Mouse (Mus musculus) hindbrain, embryonic 10.5 days (tissue): ENCODE measurements around the gene Tgm2. TPM values are rescaled to one million over a fixed set of nuclear protein-coding genes. Genes with fewer than 3 reads are reported as not detected.

Experiments used
- DNase-seq: peaks from one replicate; pipeline ENCODE4 v3.0.0-alpha.2; 2017; ENCODE audit warnings: low spot score
- H3K27ac ChIP-seq: fragments of 300-500 bp; sonication (generic); 2 replicates; pipeline ENCODE4 v1.5.1; 2016; ENCODE audit warnings: mild to moderate bottlenecking, moderate library complexity
- H3K27me3 ChIP-seq: fragments of 300-500 bp; sonication (generic); 2 replicates; pipeline ENCODE4 v1.6.1; 2016; ENCODE audit warnings: mild to moderate bottlenecking; ENCODE audit not compliant: poor library complexity, insufficient read depth, severe bottlenecking
- H3K36me3 ChIP-seq: fragments of 300-500 bp; sonication (generic); 2 replicates; pipeline ENCODE4 v1.6.1; 2016; ENCODE audit warnings: mild to moderate bottlenecking, moderate library complexity
- H3K4me1 ChIP-seq: fragments of 300-500 bp; sonication (generic); replicated peaks from 2 replicates; pipeline ENCODE4 v1.6.1; 2016; ENCODE audit warnings: mild to moderate bottlenecking
- H3K4me3 ChIP-seq: fragments of 300-500 bp; sonication (generic); 2 replicates; pipeline ENCODE4 v1.5.1; 2016; ENCODE audit warnings: mild to moderate bottlenecking, moderate library complexity
- H3K9me3 ChIP-seq: fragments of 300-500 bp; sonication (generic); 2 replicates; pipeline ENCODE4 v1.6.1; 2016; ENCODE audit warnings: mild to moderate bottlenecking, moderate library complexity
- WGBS: fragments of 180-500 bp; shearing (Covaris S2); methylation state at CpG from one replicate; pipeline ENCODE4 v1.1.7; 2016; 5-methylcytosine and 5-hydroxymethylcytosine counted together
- polyA plus RNA-seq: library from polyadenylated mRNA; unstranded; fragments of >200 nt; fragmentation: Nextera tagmentation; extraction: Ambion mirVana; gene quantifications from 2 replicates; pipeline ENCODE4 v1.2.1, GENCODE M21; 2016

The Tgm2 gene
- polyA plus RNA-seq, 1 experiment from 2014 or later = 7.5 TPM

DNA sequence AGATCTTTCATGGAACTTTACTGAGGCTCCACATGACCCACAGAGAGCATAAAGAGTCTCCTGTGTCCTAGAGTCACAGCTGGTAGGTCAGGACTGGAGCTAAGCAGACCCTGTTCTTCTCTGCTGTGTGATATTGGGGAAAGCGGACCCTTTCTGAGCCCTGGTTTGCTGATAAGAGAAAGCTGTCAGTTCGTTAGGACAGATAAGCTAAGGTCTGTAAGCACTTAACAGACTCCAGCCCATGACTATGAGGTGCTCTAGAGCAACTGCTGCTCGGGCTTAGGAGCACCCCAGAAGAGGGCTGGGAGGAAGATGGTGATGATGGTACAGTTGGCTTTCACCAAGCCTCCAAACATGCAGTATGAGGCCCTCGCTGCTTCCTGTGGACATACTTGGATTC lies 27.1 kb downstream of the Tgm2 start:
- Histone ChIP-seq H3K27ac (no peak overlapping the region), H3K36me3 (no peaks in the 10 kb centered on the region), H3K9me3 (no peaks in the 10 kb centered on the region), H3K4me1 (peaks cover 25% of the 10 kb centered on the region), H3K4me3 (no peak overlapping the region), H3K27me3 (no peaks in the 10 kb centered on the region)
- DNase-seq = no peak
- WGBS = 87% methylated on average over 4 of the region's 4 CpGs

DNA sequence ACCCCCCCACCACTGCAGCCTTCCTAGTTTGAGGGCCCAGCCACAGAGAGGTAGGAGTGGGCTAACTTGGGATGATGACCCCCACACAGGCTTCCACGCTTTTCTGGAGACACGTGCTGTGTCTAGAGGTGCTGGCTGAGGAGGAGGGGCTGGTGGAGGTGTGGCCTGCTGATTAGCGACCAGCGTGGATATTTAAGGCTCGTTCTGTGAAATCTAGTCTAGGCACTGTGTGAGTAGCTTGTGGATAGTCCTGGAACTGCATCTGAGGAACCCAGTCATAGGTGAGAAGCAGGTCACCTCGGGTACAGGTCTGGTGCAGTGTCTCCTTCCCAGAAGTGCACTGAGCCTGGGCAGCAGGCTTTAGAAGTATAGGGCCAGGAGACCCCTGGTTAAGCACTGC lies 29.6 kb downstream of the Tgm2 start:
- DNase-seq = no peak
- 72% methylated on average over 6 of the region's 6 CpGs for WGBS
- H3K27ac ChIP-seq = no peak overlapping the region
- no peaks in the 10 kb centered on the region for H3K9me3 ChIP-seq
- peaks cover 17% of the 10 kb centered on the region for H3K4me1 ChIP-seq
- no peaks in the 10 kb centered on the region for H3K36me3 ChIP-seq
- H3K27me3 ChIP-seq = no peaks in the 10 kb centered on the region
- no peak overlapping the region for H3K4me3 ChIP-seq

DNA sequence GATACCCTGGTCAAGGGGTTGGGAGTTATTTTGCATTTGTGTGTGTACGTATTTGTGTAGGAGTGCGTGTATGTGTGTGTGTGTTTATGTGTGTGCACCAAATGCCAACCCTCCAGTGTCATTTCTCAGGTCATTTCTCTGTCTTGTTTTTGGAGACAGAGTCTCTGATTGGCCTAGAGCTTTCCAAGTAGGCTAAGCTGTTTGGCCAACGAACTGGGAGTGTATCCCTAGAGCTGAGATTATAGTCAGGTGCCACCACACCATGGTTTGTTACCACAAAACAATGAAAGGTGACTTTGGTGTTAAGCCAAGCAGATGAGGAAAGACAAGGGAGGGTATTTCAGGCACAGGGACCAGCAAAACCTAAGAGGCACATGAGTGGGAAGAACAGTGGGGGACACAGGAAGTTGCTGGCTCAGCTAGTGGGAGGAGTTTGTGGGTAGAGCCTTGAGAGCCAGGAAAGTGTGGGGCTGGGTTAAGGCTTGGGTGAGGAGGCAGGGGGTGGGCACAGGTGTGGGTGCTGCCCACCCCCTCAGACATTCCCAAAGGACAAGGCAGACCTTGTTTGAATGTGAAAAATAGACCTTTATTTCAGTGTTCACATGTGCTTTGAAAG lies 30.3 kb downstream of the Tgm2 start:
- H3K36me3 ChIP-seq = no peaks in the 10 kb centered on the region
- H3K9me3 ChIP-seq = no peaks in the 10 kb centered on the region
- no peak overlapping the region for H3K27ac ChIP-seq
- no peak for DNase-seq
- H3K4me1 ChIP-seq = peaks cover 12% of the 10 kb centered on the region
- no peak overlapping the region for H3K4me3 ChIP-seq
- no peaks in the 10 kb centered on the region for H3K27me3 ChIP-seq
- WGBS = 88% methylated on average over 3 of the region's 3 CpGs

DNA sequence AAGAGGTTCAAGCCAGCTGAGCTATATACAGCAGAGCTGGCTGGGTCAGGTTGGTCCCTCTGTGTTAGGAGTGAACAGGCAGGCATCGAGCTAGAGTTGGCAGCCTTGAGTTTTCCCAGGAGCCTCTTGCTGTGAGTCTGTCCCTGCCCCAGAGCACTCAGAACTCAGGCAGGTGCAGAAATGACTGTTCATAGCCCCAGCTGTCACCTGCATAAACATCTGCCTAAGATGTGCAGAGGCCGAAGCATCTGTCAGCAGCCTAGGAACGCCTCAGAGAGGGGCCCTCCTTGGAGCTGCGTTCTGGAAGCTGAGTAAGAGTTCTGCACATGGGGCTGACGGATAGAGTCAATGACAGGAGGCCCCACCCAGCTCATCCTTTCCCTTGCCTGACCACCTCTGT lies 31.3 kb downstream of the Tgm2 start:
- WGBS = 72% methylated on average over 5 of the region's 5 CpGs
- H3K27me3 ChIP-seq = no peaks in the 10 kb centered on the region
- no peaks in the 10 kb centered on the region for H3K9me3 ChIP-seq
- H3K27ac ChIP-seq = no peak overlapping the region
- DNase-seq = no peak
- H3K36me3 ChIP-seq = no peaks in the 10 kb centered on the region
- H3K4me1 ChIP-seq = peaks cover 12% of the 10 kb centered on the region
- H3K4me3 ChIP-seq = no peak overlapping the region

DNA sequence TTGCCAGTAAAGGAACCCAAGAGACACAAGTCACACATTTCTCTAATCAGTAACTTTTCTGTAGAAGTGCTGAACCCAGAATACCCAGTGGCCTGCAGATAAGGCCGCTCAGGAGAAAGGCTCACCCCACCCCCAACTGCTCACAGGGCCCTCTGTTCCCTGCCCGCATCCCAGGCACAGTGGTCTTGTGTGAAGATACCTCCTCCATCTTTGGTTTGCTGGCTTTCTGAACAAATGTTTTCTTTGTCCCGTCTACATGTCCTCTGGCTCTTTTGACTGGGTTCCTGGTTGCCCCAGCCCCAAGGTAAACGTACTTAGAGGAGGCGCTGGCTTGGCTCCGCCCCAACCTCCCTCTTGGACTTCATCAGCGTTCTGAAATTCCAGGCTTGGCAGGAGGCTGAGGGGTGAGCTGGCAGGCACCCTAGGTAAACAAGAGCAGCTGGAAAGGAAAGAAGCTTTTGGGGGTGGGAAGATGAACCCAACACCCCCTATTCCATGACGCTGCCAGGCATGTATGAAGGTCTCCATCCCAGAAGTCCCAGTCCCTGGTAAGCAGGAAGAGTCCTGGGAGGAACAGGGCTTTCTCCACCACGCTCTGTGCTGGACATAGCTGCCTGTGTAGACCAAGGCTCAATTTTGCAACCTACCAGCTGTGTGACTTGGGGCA lies 32.5 kb downstream of the Tgm2 start:
- H3K9me3 ChIP-seq = no peaks in the 10 kb centered on the region
- DNase-seq = no peak

DNA sequence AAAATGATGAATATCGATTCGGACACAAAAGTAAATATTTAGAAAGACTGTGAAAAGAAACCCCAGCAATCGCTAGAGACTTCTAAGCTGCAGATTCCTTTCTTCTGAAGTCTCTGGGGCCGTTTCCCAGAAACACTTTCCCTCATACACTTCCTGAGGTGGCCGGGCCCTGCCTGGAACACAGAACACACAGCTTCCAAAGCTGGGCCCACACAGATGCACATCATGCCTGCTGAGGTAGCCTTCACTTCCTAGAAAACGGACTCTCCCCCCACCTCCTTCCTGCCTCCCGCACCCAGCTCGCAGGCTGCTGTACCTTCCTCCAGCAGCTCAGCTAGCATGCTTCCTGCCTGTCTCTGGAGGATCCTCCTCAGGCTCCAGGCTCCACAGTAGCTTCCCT lies 36.7 kb downstream of the Tgm2 start:
- H3K27ac ChIP-seq = peak overlapping the region; percentile 66
- WGBS = 63% methylated on average over 8 of the region's 8 CpGs
- no peak overlapping the region for H3K4me3 ChIP-seq
- no peaks in the 10 kb centered on the region for H3K27me3 ChIP-seq
- no peaks in the 10 kb centered on the region for H3K36me3 ChIP-seq
- no peak for DNase-seq
- H3K9me3 ChIP-seq = no peaks in the 10 kb centered on the region
- H3K4me1 ChIP-seq = peaks cover 18% of the 10 kb centered on the region

More for the DNA sequence above, 32.5 kb downstream of the Tgm2 start:
- Histone ChIP-seq H3K27ac (no peak overlapping the region), H3K36me3 (no peaks in the 10 kb centered on the region), H3K27me3 (no peaks in the 10 kb centered on the region), H3K4me1 (peaks cover 16% of the 10 kb centered on the region), H3K4me3 (no peak overlapping the region)
- 35% methylated on average over 9 of the region's 9 CpGs for WGBS

DNA sequence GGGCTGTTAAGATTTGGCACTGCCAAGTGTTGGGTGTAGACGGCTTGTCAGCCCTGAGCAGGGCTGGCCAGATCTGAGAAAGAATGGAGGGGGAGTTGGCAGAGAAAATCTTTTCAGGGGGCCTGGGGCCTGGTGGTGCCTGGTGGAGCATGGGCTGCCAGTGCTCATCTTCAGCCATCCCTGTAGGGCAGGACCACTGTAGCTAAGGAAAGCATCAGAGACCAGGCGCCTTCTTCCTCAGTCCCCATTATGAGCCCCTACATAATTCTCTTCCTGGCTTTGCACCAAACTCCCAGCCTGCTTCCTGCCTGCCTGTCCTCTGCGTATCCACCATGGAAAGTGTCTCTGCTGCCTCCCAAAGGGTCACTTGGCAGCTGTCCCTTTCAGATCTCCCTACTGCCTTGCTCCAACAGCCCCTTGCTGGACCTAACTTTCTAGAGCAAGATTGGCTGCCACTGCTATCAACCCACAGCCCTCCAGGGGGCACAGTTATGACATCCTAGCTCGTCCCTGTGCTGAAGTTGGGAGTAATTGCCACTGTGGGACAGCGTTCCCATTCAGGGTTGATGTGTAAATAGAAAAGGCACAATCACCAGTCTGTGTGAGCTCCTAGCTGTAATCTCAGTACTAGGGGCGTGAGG lies 39.2 kb downstream of the Tgm2 start:
- Histone ChIP-seq H3K27ac (no peak overlapping the region), H3K4me1 (peaks cover 13% of the 10 kb centered on the region), H3K4me3 (no peak overlapping the region), H3K27me3 (no peaks in the 10 kb centered on the region), H3K36me3 (no peaks in the 10 kb centered on the region), H3K9me3 (no peaks in the 10 kb centered on the region)
- WGBS = 51% methylated on average over 6 of the region's 6 CpGs
- DNase-seq = peak; percentile 63

DNA sequence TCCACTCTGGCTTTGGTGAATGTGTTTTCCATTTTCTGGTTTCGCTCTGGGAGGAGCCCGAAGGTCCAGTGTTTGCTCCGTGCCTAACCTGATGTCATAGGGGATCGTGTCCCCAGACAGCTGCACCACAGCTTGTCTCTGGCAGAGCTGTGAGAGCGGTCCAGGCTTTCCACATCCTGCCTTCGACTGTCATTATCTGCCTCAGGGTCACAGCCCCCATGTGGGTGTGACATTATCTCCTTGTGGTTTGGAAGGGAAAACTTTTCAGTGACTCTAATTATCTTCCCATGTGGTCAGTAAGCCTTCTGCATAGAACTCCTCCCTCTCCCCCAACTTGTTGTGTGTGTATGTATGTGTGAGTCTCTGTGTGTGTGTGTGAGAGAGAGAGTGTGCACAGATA lies 40.6 kb downstream of the Tgm2 start:
- WGBS = 91% methylated on average over 6 of the region's 6 CpGs
- H3K9me3 ChIP-seq = no peaks in the 10 kb centered on the region
- H3K4me1 ChIP-seq = peaks cover 13% of the 10 kb centered on the region
- no peak overlapping the region for H3K4me3 ChIP-seq
- H3K27me3 ChIP-seq = no peaks in the 10 kb centered on the region
- no peaks in the 10 kb centered on the region for H3K36me3 ChIP-seq
- H3K27ac ChIP-seq = no peak overlapping the region
- no peak for DNase-seq

DNA sequence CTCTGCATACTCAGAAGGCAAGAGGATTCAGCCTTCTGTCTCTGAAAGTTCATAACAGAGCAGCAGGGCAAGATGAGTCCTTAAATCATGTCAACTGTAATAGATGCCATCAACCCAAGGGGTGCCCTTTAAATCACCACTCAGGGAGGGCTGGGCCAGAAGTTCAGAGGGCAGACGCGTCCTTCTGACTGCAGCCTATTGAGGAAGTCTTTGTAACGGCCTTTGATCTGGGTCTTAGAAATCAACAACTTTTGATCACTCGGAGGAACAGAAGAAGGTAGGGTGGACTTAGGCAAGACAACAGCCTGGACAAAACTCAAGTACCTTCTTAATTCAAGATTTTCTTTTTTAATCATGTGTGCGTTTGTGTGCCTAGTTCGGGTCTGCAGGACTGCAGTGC lies 41.3 kb downstream of the Tgm2 start:
- Histone ChIP-seq H3K4me1 (peaks cover 13% of the 10 kb centered on the region), H3K4me3 (no peak overlapping the region), H3K9me3 (no peaks in the 10 kb centered on the region), H3K27me3 (no peaks in the 10 kb centered on the region), H3K27ac (no peak overlapping the region), H3K36me3 (no peaks in the 10 kb centered on the region)
- WGBS = 84% methylated on average over 6 of the region's 6 CpGs
- no peak for DNase-seq

DNA sequence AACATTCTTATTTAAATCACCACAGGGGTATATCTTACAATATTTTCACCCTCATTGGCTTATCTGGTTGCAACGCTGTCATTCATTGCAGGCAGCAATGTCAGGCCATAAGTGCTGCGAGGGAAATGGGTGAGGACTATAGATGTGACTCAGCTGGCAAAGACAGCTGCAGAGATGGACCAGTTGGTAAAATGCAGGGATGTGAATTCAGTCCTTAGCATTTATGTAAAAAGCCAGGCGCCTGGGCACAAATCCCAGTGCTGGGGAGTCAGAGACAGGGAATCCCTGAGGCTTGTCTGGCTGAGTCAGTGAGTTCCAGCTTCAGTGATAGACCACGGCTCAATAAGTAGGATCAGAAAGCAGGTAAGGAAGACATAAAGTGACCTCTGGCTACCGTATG lies 44.5 kb downstream of the Tgm2 start:
- 85% methylated on average over 5 of the region's 5 CpGs for WGBS

DNA sequence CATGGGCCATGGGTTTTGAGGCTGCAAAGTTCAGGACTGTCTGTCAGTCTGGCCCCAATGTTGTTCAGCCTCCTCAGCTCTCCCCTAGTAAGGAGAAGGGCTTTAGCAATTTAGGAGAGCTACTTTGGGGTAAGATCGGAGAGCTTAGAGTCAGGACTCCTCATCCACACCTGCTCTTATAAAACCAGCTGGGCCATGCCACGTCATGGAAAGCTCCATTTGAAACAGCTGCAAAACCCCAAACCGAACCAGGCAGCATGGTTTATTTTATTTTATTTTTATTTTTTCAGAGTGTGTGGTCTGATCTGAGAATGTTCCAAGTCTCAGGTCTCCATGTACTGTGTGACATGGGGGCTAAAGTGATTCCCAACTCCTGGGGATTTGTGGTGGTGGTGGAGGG lies 46.7 kb downstream of the Tgm2 start:
- no peaks in the 10 kb centered on the region for H3K36me3 ChIP-seq
- 90% methylated on average over 3 of the region's 3 CpGs for WGBS
- no peak overlapping the region for H3K27ac ChIP-seq
- H3K9me3 ChIP-seq = no peaks in the 10 kb centered on the region
- peaks cover under 1% of the 10 kb centered on the region; the same call in 1 of the 2 replicates for H3K4me1 ChIP-seq
- DNase-seq = no peak
- no peaks in the 10 kb centered on the region for H3K27me3 ChIP-seq
- H3K4me3 ChIP-seq = no peak overlapping the region

More for the DNA sequence above, 44.5 kb downstream of the Tgm2 start:
- Histone ChIP-seq H3K4me3 (no peak overlapping the region), H3K27ac (no peak overlapping the region), H3K4me1 (peaks cover under 1% of the 10 kb centered on the region; the same call in 1 of the 2 replicates), H3K27me3 (no peaks in the 10 kb centered on the region), H3K9me3 (no peaks in the 10 kb centered on the region), H3K36me3 (no peaks in the 10 kb centered on the region)
- no peak for DNase-seq

DNA sequence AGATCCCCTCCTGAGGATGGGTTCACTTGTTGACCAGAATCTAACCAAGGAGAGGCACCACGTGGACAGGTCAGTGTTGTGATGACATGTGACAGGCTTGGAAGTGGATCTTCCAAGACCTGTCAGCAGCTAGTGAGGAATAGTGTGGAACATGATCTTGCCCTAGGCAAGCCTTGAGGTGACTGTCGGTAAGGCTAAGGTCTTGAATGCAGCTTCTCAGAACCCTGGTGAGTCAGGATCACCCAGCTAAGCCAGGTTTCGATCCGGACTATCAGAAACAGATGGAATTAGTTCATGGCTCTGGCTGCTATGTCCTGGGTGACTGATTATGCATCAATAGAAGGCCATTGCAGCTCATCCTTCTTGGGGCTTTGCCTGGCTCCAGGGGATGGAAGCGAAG lies 47.5 kb downstream of the Tgm2 start:
- Histone ChIP-seq H3K27ac (no peak overlapping the region), H3K9me3 (no peaks in the 10 kb centered on the region), H3K27me3 (no peaks in the 10 kb centered on the region), H3K36me3 (no peaks in the 10 kb centered on the region), H3K4me1 (peaks cover 8% of the 10 kb centered on the region), H3K4me3 (no peak overlapping the region)
- DNase-seq = no peak
- WGBS = 92% methylated on average over 5 of the region's 5 CpGs

DNA sequence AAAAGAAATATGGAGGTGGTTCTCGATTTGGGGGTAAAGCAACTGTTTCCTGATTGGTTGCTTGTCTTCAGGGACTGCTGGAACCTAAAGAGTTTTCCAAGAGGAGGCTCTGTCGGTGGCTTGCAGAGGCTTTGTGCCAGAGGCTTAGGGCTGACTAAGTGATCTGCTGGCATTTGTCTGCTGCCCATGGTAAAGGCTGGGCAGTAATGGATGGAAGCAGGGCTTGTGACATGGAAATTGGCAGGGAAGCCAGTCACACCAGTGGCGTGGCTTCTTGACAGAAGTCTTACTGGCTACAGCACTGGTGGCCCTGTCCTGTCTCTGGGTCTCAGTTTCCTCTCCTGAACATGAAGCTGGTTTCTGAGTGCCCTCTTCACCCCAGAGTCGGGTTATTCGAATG lies 49.2 kb downstream of the Tgm2 start:
- Histone ChIP-seq H3K4me3 (no peak overlapping the region), H3K27ac (no peak overlapping the region), H3K36me3 (no peaks in the 10 kb centered on the region), H3K9me3 (no peaks in the 10 kb centered on the region), H3K4me1 (peaks cover 15% of the 10 kb centered on the region), H3K27me3 (no peaks in the 10 kb centered on the region)
- DNase-seq = no peak
- 85% methylated on average over 5 of the region's 5 CpGs for WGBS
